Mouse (Mus musculus) midbrain, embryonic 11.5 days (tissue): ENCODE measurements around the gene Dydc1. TPM values are rescaled to one million over a fixed set of nuclear protein-coding genes. Genes with fewer than 3 reads are reported as not detected.

ENCODE experiments used
- ATAC-seq: fragments of 200-750 bp; cut with Nextera tagmentation; 2 replicates; pipeline ENCODE4 v1.8.0; 2017; ENCODE audit warnings: moderate TSS enrichment, moderate library complexity; ENCODE audit not compliant: low FRiP score
- DNase-seq: peaks from one replicate; pipeline ENCODE4 v3.0.0; 2015; ENCODE audit warnings: low spot score; ENCODE audit errors: missing footprints
- H3K27ac ChIP-seq: fragments of 300-500 bp; sonication (generic); 2 replicates; pipeline ENCODE4 v1.5.1; 2014; ENCODE audit warnings: low read depth, low read length
- H3K27me3 ChIP-seq: fragments of 300-500 bp; sonication (generic); 2 replicates; pipeline ENCODE4 v1.6.1; 2014; ENCODE audit warnings: mild to moderate bottlenecking, low read length, moderate library complexity, mixed read lengths; ENCODE audit not compliant: control insufficient read depth, insufficient read depth
- H3K36me3 ChIP-seq: fragments of 300-500 bp; sonication (generic); 2 replicates; pipeline ENCODE4 v1.6.1; 2014; ENCODE audit warnings: mild to moderate bottlenecking, low read length, moderate library complexity, mixed read lengths; ENCODE audit not compliant: control insufficient read depth, insufficient read depth
- H3K4me1 ChIP-seq: fragments of 300-500 bp; sonication (generic); 2 replicates; pipeline ENCODE4 v1.6.1; 2014; ENCODE audit warnings: low read length; ENCODE audit not compliant: control insufficient read depth, insufficient read depth
- H3K4me2 ChIP-seq: fragments of 300-500 bp; sonication (generic); 2 replicates; pipeline ENCODE4 v1.6.1; 2014; ENCODE audit warnings: mild to moderate bottlenecking, moderate library complexity
- H3K4me3 ChIP-seq: fragments of 300-500 bp; sonication (generic); 2 replicates; pipeline ENCODE4 v1.5.1; 2014; ENCODE audit warnings: low read depth, low read length
- H3K9ac ChIP-seq: fragments of 300-500 bp; sonication (generic); 2 replicates; pipeline ENCODE4 v1.6.1; 2014; ENCODE audit warnings: low read length
- H3K9me3 ChIP-seq: fragments of 300-500 bp; sonication (generic); 2 replicates; pipeline ENCODE4 v1.6.1; 2016; ENCODE audit warnings: low read length; ENCODE audit not compliant: control insufficient read depth
- WGBS: fragments of 180-500 bp; shearing (Covaris S2); extraction: QIAGEN DNeasy Blood & Tissue Kit; methylation state at CpG from one replicate; pipeline ENCODE4 v1.1.7; 2014; 5-methylcytosine and 5-hydroxymethylcytosine counted together
- polyA plus RNA-seq: library from polyadenylated mRNA; unstranded; fragments of >200 nt; fragmentation: Nextera tagmentation; extraction: Ambion mirVana; gene quantifications from 2 replicates; pipeline ENCODE4 v1.2.1, GENCODE M21; 2014

Dydc1 gene
- polyA plus RNA-seq, 1 experiment from 2014 or later, result not detected

GRCm38 (mm10) chr14:41112944-41113343 lies 40.2 kb downstream of the Dydc1 start:
- DNase-seq (no peak), ATAC-seq (no peak)
- H3K36me3 ChIP-seq, result no peaks in the 10 kb centered on the region
- H3K4me3 ChIP-seq, result no peak overlapping the region
- H3K4me2 ChIP-seq, result no peak overlapping the region
- 80% methylated on average over 4 of the region's 4 CpGs for WGBS
- H3K27me3 ChIP-seq, result no peaks in the 10 kb centered on the region
- no peaks in the 10 kb centered on the region for H3K9me3 ChIP-seq
- H3K4me1 ChIP-seq, result no peaks in the 10 kb centered on the region
- H3K9ac ChIP-seq, result no peak overlapping the region
- H3K27ac ChIP-seq, result no peak overlapping the region

GRCm38 (mm10) chr14:41116271-41116670 lies 43.6 kb downstream of the Dydc1 start:
- no peak overlapping the region for H3K9ac ChIP-seq
- no peaks in the 10 kb centered on the region for H3K4me1 ChIP-seq
- H3K4me3 ChIP-seq, result no peak overlapping the region
- no peak for ATAC-seq
- no peak overlapping the region for H3K4me2 ChIP-seq
- no peaks in the 10 kb centered on the region for H3K27me3 ChIP-seq
- 85% methylated on average over 3 of the region's 3 CpGs for WGBS
- no peaks in the 10 kb centered on the region for H3K36me3 ChIP-seq
- H3K27ac ChIP-seq, result no peak overlapping the region
- DNase-seq, result no peak
- H3K9me3 ChIP-seq, result no peaks in the 10 kb centered on the region

GRCm38 (mm10) chr14:41124683-41125082 lies 52.0 kb downstream of the Dydc1 start:
- Histone ChIP-seq H3K9ac (no peak overlapping the region), H3K4me3 (no peak overlapping the region), H3K27me3 (no peaks in the 10 kb centered on the region), H3K27ac (no peak overlapping the region), H3K4me2 (no peak overlapping the region), H3K9me3 (no peaks in the 10 kb centered on the region), H3K36me3 (no peaks in the 10 kb centered on the region), H3K4me1 (no peaks in the 10 kb centered on the region)
- 85% methylated on average over 5 of the region's 5 CpGs for WGBS
- no peak for ATAC-seq
- no peak for DNase-seq

GRCm38 (mm10) chr14:41127997-41128396 lies 55.3 kb downstream of the Dydc1 start:
- Histone ChIP-seq H3K36me3 (no peaks in the 10 kb centered on the region), H3K9me3 (no peaks in the 10 kb centered on the region), H3K9ac (no peak overlapping the region), H3K4me2 (no peak overlapping the region), H3K4me3 (no peak overlapping the region), H3K4me1 (no peaks in the 10 kb centered on the region), H3K27me3 (no peaks in the 10 kb centered on the region), H3K27ac (no peak overlapping the region)
- DNase-seq, result peak; percentile 87
- WGBS, result 24% methylated on average over 4 of the region's 4 CpGs
- ATAC-seq, result 0 out of 2 replicates have a peak, but pooled peaks have one; percentile 30

- WGBS, result 78% methylated on average over 7 of the region's 7 CpGs
- DNase-seq, result no peak
- no peak for ATAC-seq
Observed at GRCm38 (mm10) chr14:41131540-41131939, 58.8 kb downstream of the Dydc1 start, which contains the start of gene Sftpa1. TSS of gene Sftpa1 (plus strand) at chr14:41131782.

GRCm38 (mm10) chr14:41137006-41137405 lies 64.3 kb downstream of the Dydc1 start:
- H3K4me3 ChIP-seq, result no peak overlapping the region
- DNase-seq, result no peak
- no peaks in the 10 kb centered on the region for H3K4me1 ChIP-seq
- H3K9me3 ChIP-seq, result no peaks in the 10 kb centered on the region
- ATAC-seq, result no peak
- H3K4me2 ChIP-seq, result no peak overlapping the region
- H3K9ac ChIP-seq, result no peak overlapping the region
- no peak overlapping the region for H3K27ac ChIP-seq
- no peaks in the 10 kb centered on the region for H3K36me3 ChIP-seq
- H3K27me3 ChIP-seq, result no peaks in the 10 kb centered on the region

More at GRCm38 (mm10) chr14:41131540-41131939, 58.8 kb downstream of the Dydc1 start, which contains the start of gene Sftpa1:
- Histone ChIP-seq H3K4me3 (no peak within 1 kb of the TSS), H3K4me1 (no peaks in the 10 kb centered on the region), H3K36me3 (no peaks in the 10 kb centered on the region), H3K4me2 (no peak within 1 kb of the TSS), H3K9me3 (no peaks in the 10 kb centered on the region), H3K27ac (no peak within 1 kb of the TSS), H3K9ac (no peak within 1 kb of the TSS), H3K27me3 (no peaks in the 10 kb centered on the region)

- DNase-seq, result no peak
- no peak overlapping the region for H3K27ac ChIP-seq
- no peaks in the 10 kb centered on the region for H3K36me3 ChIP-seq
- no peaks in the 10 kb centered on the region for H3K9me3 ChIP-seq
- no peaks in the 10 kb centered on the region for H3K27me3 ChIP-seq
- H3K4me3 ChIP-seq, result no peak overlapping the region
- no peak overlapping the region for H3K9ac ChIP-seq
- H3K4me2 ChIP-seq, result no peak overlapping the region
- 83% methylated on average over 1 of the region's 1 CpGs for WGBS
- no peaks in the 10 kb centered on the region for H3K4me1 ChIP-seq
- no peak for ATAC-seq
Observed at GRCm38 (mm10) chr14:41140686-41141085, 68.0 kb downstream of the Dydc1 start.

Other genes starting within 250 kb of the Dydc1 start
- 0.76 and 0.78 TPM in 2 replicates for gene Sh2d4b, start 179.6 kb upstream of the Dydc1 start, polyA plus RNA-seq
- gene Tspan14, start 106.1 kb upstream of the Dydc1 start, polyA plus RNA-seq, result 99.5 and 101 TPM in 2 replicates
- gene Fam213a, start 59.1 kb upstream of the Dydc1 start, polyA plus RNA-seq, result 44.7 and 50.4 TPM in 2 replicates
- gene Dydc2, start 3.7 kb upstream of the Dydc1 start, polyA plus RNA-seq, result not detected in 2 replicates
- gene Mat1a, start 32.1 kb downstream of the Dydc1 start, polyA plus RNA-seq, result not detected in 2 replicates
- not detected in 2 replicates for gene Sftpa1, start 58.9 kb downstream of the Dydc1 start, polyA plus RNA-seq
- gene Mbl1, start 78.5 kb downstream of the Dydc1 start, polyA plus RNA-seq, result not detected in 2 replicates
- not detected in 2 replicates for gene Sftpd, start 112.2 kb downstream of the Dydc1 start, polyA plus RNA-seq
- gene Gm2832, start 205.9 kb downstream of the Dydc1 start, polyA plus RNA-seq, result not detected in 2 replicates